Mouse (Mus musculus): ENCODE results near the gene Kirrel. TPM values are rescaled to one million over a fixed set of nuclear protein-coding genes. Genes with fewer than 3 reads are reported as not detected.

Gene Kirrel
- total and polyA plus RNA-seq, 3 experiments, result not detected

DNA sequence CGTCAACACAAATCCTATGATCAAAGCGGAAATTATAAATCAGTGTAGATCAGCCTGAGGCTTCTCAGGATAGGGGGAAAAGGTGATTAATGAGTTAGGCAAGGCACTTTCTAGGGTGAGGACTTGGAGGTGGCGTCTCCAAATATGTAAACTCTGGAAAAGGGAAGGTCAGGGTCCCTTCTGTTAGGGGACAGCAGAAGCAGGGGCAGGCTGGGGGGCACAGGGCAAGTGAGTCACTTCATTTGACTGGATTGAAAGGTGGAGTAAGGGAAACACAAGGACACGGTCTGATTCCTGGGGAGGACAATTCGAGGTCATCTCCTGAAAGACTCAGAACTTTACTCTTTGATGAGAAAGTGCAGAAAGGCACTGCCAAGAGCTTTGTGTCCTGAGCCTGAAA is 97.6 kb downstream of the Kirrel start:
- Histone ChIP-seq H3K9ac (ENCODE audit: insufficient read depth, low read depth) (no peak overlapping the region), H3K36me3 (replicated peaks in 1 of 2; ENCODE audit: control insufficient read depth in 1 of 2, insufficient read depth in 1 of 2, low read length in 1 of 2) (no peaks in the 10 kb centered on the region), H3K27ac (ENCODE audit: insufficient read depth, low read depth) (no peak overlapping the region), H3K79me2 (replicated peaks; ENCODE audit: control insufficient read depth, extremely low read depth, insufficient read depth, poor library complexity, severe bottlenecking) (no peaks in the 10 kb centered on the region), H3K9me3 (replicated peaks; ENCODE audit: low read length) (no peaks in the 10 kb centered on the region), H3K4me1 (ENCODE audit: control insufficient read depth in 1 of 2, insufficient read depth in 2 of 2) (no peaks in the 10 kb centered on the region), H3K27me3 (replicated peaks) (peaks cover 4% of the 10 kb centered on the region), H3K4me2 (ENCODE audit: insufficient read depth, low read depth, poor library complexity, severe bottlenecking) (no peak overlapping the region), H3K4me3 (replicated peaks in 1 of 3; ENCODE audit: low read depth in 2 of 3, low read length in 2 of 3, poor library complexity in 1 of 3) (no peak overlapping the region)
- in situ Hi-C loops (cut with MboI; ENCODE audit: low pct_ligation_motif_present, low pct_unique_long_range_greater_than_20kb, low sequenced_read_pairs), result no loop called here
- DNase-seq (ENCODE audit: extremely low read depth), result no peak
- TF ChIP-seq USF1 (IDR thresholded peaks at IDR 0.05; ENCODE audit: low read depth, low read length), result no peak
- TF ChIP-seq RCOR1 (conservative IDR thresholded peaks at IDR 0.05; ENCODE audit: low read depth, low read length), result no peak
- no peak for TF ChIP-seq SMC3 (IDR thresholded peaks at IDR 0.05; ENCODE audit: low read depth, low read length)
- no peak for TF ChIP-seq ZKSCAN1 (IDR thresholded peaks at IDR 0.05; ENCODE audit: borderline replicate concordance, low read depth, low read length)
- TF ChIP-seq EP300 (IDR thresholded peaks at IDR 0.05; ENCODE audit: low read length), result no peak
- TF ChIP-seq NRF1 (IDR thresholded peaks at IDR 0.05; ENCODE audit: low read depth, low read length), result no peak
- no peak for TF ChIP-seq IRF4 (IDR thresholded peaks at IDR 0.05; ENCODE audit: low read depth, low read length)
- no peak for TF ChIP-seq USF2 (conservative IDR thresholded peaks at IDR 0.05; ENCODE audit: low read depth, low read length)
- TF ChIP-seq POLR2A (IDR thresholded peaks at IDR 0.05; ENCODE audit: low read depth, low read length), result no peak
- TF ChIP-seq POLR2AphosphoS2 (IDR thresholded peaks at IDR 0.05; ENCODE audit: low read depth, low read length), result no peak
- TF ChIP-seq BHLHE40 (IDR thresholded peaks at IDR 0.05; ENCODE audit: low read depth, low read length), result no peak
- no peak for TF ChIP-seq SIN3A (IDR thresholded peaks at IDR 0.05; ENCODE audit: low read length)
- TF ChIP-seq MAX (IDR thresholded peaks at IDR 0.05; ENCODE audit: low read length), result no peak
- dilution Hi-C loops (cut with MboI; ENCODE audit: extremely low pct_ligation_motif_present, extremely low pct_unique_long_range_greater_than_20kb, low sequenced_read_pairs), result no loop called here

DNA sequence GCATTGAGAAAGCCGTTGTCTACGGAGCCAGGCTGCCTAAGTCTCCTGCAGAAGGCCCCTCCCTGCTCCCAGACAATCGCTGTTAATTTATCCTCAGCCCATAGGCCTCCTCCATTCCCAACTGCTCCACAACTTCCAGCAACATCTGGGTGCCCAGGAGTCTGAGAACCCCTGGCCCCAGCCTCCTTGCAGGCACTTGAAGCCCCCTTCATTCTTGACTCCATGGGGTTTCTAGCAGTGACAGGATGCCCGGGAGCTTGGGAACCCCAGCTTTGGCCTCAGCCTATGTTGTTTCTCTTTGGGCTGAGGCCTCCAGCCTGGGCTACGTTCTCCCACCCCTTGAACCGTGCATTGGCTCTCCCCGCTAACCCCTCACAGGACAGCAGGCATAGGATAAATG is 98.4 kb downstream of the Kirrel start:
- Histone ChIP-seq H3K4me1 (ENCODE audit: control insufficient read depth in 1 of 2, insufficient read depth in 2 of 2) (no peaks in the 10 kb centered on the region), H3K4me3 (replicated peaks in 1 of 3; ENCODE audit: low read depth in 2 of 3, low read length in 2 of 3, poor library complexity in 1 of 3) (no peak overlapping the region), H3K9ac (ENCODE audit: insufficient read depth, low read depth) (no peak overlapping the region), H3K36me3 (replicated peaks in 1 of 2; ENCODE audit: control insufficient read depth in 1 of 2, insufficient read depth in 1 of 2, low read length in 1 of 2) (no peaks in the 10 kb centered on the region), H3K9me3 (replicated peaks; ENCODE audit: low read length) (no peaks in the 10 kb centered on the region), H3K79me2 (replicated peaks; ENCODE audit: control insufficient read depth, extremely low read depth, insufficient read depth, poor library complexity, severe bottlenecking) (no peaks in the 10 kb centered on the region), H3K27me3 (replicated peaks) (peaks cover 4% of the 10 kb centered on the region), H3K4me2 (ENCODE audit: insufficient read depth, low read depth, poor library complexity, severe bottlenecking) (no peak overlapping the region), H3K27ac (ENCODE audit: insufficient read depth, low read depth) (no peak overlapping the region)
- TF ChIP-seq CHD2 (IDR thresholded peaks at IDR 0.05; ENCODE audit: low read length) (no peak), TBP (conservative IDR thresholded peaks at IDR 0.05; ENCODE audit: low read depth, low read length) (no peak), E2F4 (IDR thresholded peaks at IDR 0.05; ENCODE audit: insufficient replicate concordance, low read depth, low read length) (no peak), KAT2A (IDR thresholded peaks at IDR 0.05; ENCODE audit: insufficient replicate concordance, low read length) (no peak), POLR2AphosphoS2 (IDR thresholded peaks at IDR 0.05; ENCODE audit: low read depth, low read length) (no peak), CTCF (conservative IDR thresholded peaks at IDR 0.05 in 1 of 2, IDR thresholded peaks at IDR 0.05 in 1 of 2; ENCODE audit: low read depth in 2 of 2, low read length in 2 of 2) (no peak)
- DNase-seq (ENCODE audit: extremely low read depth), result no peak
- in situ Hi-C loops (cut with MboI; ENCODE audit: low pct_ligation_motif_present, low pct_unique_long_range_greater_than_20kb, low sequenced_read_pairs), result no loop called here
- dilution Hi-C loops (cut with MboI; ENCODE audit: extremely low pct_ligation_motif_present, extremely low pct_unique_long_range_greater_than_20kb, low sequenced_read_pairs), result no loop called here
